Mouse (Mus musculus): ENCODE results near the gene Slc25a21.
A peak's percentile ranks its signal among the peaks of the same experiment; 100 is the strongest.

Slc25a21 gene

GRCm38 (mm10) chr12:56694361-56694760 is 502.9 kb downstream of the Slc25a21 start:
- no peak for DNase-seq (ENCODE audit: inconsistent age in 2 of 2, low spot score in 1 of 2)

- DNase-seq (ENCODE audit: inconsistent age in 2 of 2, low spot score in 1 of 2) = no peak
Observed at GRCm38 (mm10) chr12:56693411-56694098, 503.7 kb downstream of the Slc25a21 start.

- no peak for DNase-seq (ENCODE audit: inconsistent age in 2 of 2, low spot score in 1 of 2)
Observed at GRCm38 (mm10) chr12:56692536-56692935, 504.7 kb downstream of the Slc25a21 start.

- DNase-seq (ENCODE audit: inconsistent age in 2 of 2, low spot score in 1 of 2) = no peak
Observed at GRCm38 (mm10) chr12:56691427-56692079, 505.7 kb downstream of the Slc25a21 start, which contains the start of gene Pax9. TSS of gene Pax9 (plus strand) at chr12:56691767.

GRCm38 (mm10) chr12:56691001-56691400 is 506.3 kb downstream of the Slc25a21 start:
- no peak for DNase-seq (ENCODE audit: inconsistent age in 2 of 2, low spot score in 1 of 2)

- no peak for DNase-seq (ENCODE audit: inconsistent age in 2 of 2, low spot score in 1 of 2)
Observed at GRCm38 (mm10) chr12:56690366-56690765, 506.9 kb downstream of the Slc25a21 start.

GRCm38 (mm10) chr12:56689736-56690135 is 507.5 kb downstream of the Slc25a21 start:
- DNase-seq (ENCODE audit: inconsistent age in 2 of 2, low spot score in 1 of 2) = peak in 1 of 2 experiments; percentile 45

GRCm38 (mm10) chr12:56689331-56689730 is 507.9 kb downstream of the Slc25a21 start:
- DNase-seq (ENCODE audit: inconsistent age in 2 of 2, low spot score in 1 of 2) = no peak

- no peak for DNase-seq (ENCODE audit: inconsistent age in 2 of 2, low spot score in 1 of 2)
Observed at GRCm38 (mm10) chr12:56688920-56689319, 508.4 kb downstream of the Slc25a21 start.

GRCm38 (mm10) chr12:56688482-56688840 is 508.8 kb downstream of the Slc25a21 start:
- DNase-seq (ENCODE audit: inconsistent age in 2 of 2, low spot score in 1 of 2) = no peak

- DNase-seq (ENCODE audit: inconsistent age in 2 of 2, low spot score in 1 of 2) = no peak
Observed at GRCm38 (mm10) chr12:56687640-56688481, 509.4 kb downstream of the Slc25a21 start.

GRCm38 (mm10) chr12:56681096-56681811 is 516.0 kb downstream of the Slc25a21 start:
- peak in 1 of 2 experiments; percentile 36 for DNase-seq (ENCODE audit: inconsistent age in 2 of 2, low spot score in 1 of 2)

GRCm38 (mm10) chr12:56677620-56678019 is 519.7 kb downstream of the Slc25a21 start:
- no peak for DNase-seq (ENCODE audit: inconsistent age in 2 of 2, low spot score in 1 of 2)

GRCm38 (mm10) chr12:56674726-56675125 is 522.5 kb downstream of the Slc25a21 start:
- peak in 1 of 2 experiments; percentile 63 for DNase-seq (ENCODE audit: inconsistent age in 2 of 2, low spot score in 1 of 2)

GRCm38 (mm10) chr12:56670795-56671194 is 526.5 kb downstream of the Slc25a21 start:
- DNase-seq (ENCODE audit: inconsistent age in 2 of 2, low spot score in 1 of 2) = no peak

- DNase-seq (ENCODE audit: inconsistent age in 2 of 2, low spot score in 1 of 2) = no peak
Observed at GRCm38 (mm10) chr12:56669451-56670122, 527.7 kb downstream of the Slc25a21 start.

Data from adrenal gland, adult (tissue).